Mouse (Mus musculus) erythroblast, adult 5-6 weeks (primary cell): ENCODE results near the gene Izumo1r. TPM values are rescaled to one million over a fixed set of nuclear protein-coding genes. Genes with fewer than 3 reads are reported as not detected.
"Not testable (repeated sequence)": the region's sequence is repeated elsewhere in the genome, so short reads cannot be mapped to it uniquely, and the experiment has no call there.

Source experiments
- ATAC-seq: replicated peaks from 2 replicates; pipeline ENCODE4 v1.8.0; 2016; ENCODE audit warnings: moderate number of reproducible peaks, mild to moderate bottlenecking, moderate TSS enrichment, inconsistent platforms; ENCODE audit not compliant: poor library complexity, low FRiP score, severe bottlenecking
- total RNA-seq, 2 experiments: library from RNA; stranded (forward) in 1 of 2; stranded (reverse) in 1 of 2; fragments of 150-400 nt in 1 of 2; fragments of 200-764, 138-1000 nt in 1 of 2; gene quantifications; 2 replicates each; pipeline versions ENCODE4 v1.2.3 to v1.2.4; 2015 to 2017; ENCODE audit warnings: low replicate concordance in 2 of 2

Gene Izumo1r
- total RNA-seq, 2 experiments from 2014 or later: not detected

DNA sequence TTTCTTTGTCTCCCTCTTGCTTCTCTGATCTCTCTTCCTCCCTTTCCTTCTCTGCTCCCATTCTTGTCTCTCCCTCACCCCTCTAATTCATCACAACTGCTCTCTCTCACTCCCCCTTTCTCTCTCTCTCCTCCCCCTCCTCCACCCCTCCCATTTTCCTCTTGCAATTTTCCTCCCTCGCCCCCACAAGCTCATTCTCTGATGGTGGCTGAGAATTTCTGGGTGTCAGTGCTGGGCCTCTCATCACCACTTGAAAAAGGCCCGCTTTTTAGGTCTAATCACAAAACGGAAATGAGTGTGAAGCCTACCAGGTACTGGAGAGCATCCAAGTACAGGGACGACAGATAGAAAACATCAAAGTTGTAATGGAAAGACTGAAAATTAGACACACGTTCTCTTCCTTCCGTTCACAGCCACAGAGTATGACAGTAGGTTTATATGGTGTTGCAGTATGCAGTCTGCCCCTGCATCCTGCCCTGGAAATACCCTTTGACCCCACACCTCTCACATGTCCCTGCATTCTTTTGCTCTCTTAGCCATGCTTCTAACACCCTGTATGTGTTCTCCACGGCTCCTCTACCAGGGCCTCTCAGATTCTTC, 4.2 kb upstream of the Izumo1r start:
- ATAC-seq: no peak

DNA sequence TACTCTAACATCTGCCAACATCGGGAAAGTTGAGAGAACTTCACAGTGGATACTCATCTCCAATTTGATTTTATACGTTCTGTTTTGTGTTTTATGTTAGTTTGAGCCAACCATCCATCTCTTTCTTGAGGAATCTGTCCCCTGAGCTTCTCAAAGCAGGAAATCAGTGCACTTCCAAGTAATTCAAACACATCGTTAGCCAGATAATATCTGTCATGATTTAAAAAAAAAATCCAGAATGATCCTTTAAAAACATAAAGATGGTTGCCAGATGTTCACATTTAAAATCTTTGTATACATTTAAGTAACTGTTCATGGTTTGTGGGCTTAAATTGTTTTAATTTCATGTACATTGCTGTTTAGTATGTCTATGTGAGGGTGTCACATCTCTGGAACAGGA, 2.2 kb upstream of the Izumo1r start:
- no peak for ATAC-seq

DNA sequence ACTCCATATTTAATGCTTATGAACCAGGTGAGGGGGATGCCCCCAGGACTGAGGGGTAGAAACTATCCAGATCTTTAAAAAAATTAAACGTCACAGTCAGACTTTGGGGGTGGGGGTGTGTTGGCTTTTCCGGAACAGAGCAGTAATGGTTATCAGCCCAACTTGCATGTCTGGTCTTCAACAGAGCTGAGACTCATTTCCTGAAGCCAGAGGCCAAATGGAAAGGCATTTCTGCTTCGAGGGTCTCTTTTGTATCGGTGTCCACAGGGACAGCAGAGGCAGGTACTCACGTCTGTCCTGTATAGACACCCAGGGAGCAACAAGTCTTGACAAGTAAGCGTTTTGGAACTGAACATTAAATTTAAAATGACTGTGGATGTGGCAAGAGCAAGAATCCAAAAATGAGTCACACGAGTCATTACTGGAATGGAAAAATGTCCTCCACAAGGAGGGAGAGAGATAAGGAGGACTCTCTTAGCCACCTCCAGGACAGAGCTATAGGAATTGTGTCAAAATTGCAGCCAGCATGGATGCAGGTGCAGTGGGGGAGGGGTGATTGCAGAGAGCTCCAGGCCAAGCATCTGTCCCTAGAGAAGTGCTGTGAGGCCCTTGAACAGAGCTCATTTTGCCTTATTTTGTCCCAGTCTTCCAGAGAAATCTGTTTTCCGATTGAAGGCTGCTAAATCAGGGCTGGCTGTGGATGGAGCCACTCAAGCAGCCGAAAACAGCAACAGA, 1.2 kb upstream of the Izumo1r start:
- no peak for ATAC-seq

DNA sequence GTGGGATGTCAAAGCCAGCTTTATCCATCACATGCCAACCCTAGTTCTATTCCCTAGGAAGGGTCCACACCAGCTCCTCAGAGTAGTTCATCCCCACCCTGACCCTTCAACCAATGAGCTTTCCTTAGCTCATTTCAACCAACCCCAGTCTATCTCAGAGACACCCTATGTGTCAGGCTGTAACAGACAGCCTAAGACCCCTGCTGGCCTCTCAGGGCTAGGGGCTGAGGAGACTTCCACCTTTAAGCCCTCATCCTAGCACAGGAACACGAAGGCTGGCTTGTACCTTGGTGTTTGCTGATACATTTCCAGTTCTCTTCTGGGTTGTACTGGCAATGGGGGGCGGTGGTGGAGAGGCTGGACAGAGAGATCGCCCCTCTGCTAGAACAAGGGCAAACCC, 743 bp downstream of the Izumo1r start:
- ATAC-seq: no peak

DNA sequence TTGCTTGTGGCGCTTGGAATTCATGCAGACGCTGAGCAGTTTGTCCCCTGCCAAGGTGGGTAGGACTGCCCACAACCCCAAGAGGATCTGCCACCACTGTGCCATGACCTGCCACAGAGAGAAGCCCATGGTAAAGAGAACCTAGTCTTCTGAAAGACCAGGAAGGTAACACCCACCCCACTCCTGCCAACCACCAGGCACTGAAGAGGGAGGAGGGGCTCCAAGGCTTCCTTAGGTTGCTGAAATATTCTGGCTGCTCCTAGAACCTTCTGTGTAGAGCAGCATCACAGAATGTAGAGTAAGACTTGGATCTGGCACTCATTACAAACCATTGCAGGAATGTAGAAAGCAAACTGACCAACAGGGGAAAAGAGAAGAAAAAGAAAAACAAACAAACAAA, 1.3 kb downstream of the Izumo1r start:
- ATAC-seq: no peak

DNA sequence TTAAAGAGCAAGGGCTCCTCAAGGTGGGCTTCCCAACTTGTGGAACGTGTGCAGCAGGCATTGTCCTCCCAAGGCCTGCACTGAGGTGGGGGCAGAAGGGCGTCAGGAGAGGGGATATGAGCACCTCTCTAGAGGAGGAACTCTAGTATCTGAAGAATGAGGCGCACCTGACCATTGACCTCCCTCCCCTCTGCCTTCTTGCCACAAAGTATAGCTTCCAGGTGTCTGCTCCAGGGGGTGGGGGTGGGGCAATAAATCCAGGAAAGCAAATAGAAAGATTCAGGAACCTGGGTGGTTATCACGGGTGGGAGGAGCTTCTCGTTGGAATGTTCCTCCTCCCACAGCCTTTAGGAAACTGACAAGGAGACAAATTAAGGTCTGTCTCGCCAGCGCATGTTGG, 2.0 kb downstream of the Izumo1r start:
- ATAC-seq: no peak

DNA sequence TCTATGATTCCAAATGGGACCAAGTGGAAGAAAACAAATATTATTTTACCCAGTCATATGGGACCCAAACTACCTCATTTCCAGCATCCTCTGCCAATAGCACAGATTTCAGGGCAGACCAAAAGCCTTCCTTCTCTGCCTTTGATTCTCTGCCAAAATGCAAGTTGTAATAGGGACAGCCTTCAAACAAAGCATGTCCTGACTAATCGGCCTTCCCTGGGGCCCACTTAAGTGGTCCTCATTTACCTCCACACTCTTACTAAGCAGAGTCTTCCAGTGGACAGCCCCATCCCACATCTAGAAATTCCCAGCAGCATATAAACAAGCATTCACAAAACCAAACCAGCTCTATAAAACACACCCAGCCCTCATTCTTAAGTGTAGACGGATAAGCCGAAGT, 6.6 kb downstream of the Izumo1r start:
- no peak for ATAC-seq

DNA sequence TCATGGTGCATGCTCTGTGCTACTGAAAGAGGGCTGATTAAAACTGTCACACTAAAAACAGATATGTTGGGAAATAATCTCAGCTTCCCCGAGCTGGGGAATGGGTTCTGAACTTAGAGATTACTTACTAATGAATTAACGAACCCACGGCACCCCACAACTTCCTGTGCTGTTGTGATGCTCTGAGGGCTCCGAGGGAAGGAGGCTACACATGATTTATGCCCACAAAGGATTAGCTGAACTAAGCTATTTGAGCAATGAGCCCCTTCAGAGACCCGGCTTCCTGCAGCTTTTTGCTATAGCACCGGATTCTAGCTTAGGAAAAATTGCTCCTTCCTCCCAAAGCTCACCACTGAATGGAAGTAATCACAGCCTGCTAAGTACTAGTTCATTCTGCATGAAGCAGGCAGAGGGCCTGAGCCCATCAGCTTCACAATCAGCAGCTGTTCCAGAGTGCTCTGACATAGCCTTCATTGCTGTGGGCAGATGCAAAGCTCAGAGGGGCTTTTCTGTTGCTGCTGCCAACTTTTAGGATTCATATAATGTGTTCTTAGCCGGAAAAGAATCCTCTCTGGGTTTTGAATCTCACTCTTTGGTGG, 8.4 kb downstream of the Izumo1r start:
- no peak for ATAC-seq

DNA sequence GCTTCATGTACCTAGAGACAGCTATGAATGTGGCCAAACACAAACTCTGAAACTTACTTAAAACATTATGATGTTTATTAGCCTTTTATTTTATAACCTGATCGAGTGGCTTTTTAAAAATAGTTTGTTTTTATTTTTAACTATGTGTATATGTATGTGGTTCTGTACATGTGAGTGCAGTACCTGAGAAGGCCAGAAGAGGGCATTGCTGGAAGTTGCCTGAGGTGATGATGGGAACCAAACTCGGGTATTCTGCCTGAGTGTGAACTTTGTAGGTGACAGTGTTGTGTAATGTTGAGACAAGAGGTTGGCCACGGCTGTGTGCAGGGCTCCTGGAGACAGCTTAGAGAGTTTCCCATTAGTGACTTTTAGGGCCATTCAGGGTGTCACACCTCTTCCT, 9.1 kb downstream of the Izumo1r start:
- no peak for ATAC-seq

DNA sequence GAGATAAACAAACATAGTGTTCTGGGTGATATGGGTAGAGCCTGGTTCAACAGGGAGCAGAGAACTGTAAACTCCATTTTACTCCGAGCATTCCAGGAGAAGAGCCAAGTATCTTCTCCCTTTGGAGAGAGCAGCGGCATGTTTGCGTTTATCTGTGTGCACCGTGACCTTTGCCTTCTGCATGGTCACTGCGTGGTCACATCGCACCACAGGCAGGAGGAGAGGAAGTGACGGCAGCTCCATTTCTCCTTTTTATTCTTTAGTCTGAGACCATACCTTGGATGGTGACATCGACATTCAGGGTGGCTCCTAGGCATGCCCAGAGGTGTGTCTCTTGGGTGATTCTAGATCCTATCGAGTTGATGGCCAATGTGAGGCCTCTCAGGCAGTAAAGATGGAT, 10.4 kb downstream of the Izumo1r start:
- ATAC-seq: no peak

DNA sequence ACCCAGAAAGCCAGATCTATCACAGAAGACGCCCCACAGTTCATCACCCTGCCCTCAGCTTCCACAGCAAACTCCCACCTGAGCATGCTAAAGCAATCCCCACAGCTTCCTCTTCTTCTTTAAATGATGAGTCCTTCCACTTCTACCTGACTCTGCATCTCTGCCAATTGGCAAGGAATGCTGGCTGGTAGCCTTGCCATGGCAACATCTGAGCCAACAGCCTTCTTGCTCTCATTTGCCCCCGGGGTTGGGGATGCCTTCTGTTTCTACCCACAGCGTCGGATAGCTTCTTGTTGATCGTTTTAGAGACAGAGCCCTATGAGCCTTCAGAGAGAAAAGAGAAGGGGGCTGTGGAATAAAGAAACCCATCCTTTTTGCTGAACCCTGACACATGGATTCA, 11.9 kb downstream of the Izumo1r start:
- no peak for ATAC-seq

DNA sequence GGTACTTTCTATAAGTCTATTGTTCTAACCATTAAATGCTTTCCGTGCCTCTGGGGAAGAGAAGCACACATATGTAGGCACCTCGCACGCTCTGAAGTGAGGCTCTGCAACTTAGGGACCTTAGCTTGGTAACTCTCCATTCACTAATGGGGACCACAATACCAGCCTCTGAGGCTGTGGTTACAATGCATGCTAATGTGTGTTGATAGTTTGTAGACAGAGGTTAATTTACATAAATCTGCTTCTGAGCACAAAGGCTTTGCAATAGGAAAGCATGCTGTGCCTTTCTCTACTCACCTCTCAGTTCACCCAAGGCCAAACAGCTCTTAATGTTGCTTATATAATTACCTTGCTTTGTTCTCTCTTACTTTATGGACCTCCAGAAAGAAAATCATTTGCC, 13.1 kb downstream of the Izumo1r start:
- ATAC-seq: no peak

DNA sequence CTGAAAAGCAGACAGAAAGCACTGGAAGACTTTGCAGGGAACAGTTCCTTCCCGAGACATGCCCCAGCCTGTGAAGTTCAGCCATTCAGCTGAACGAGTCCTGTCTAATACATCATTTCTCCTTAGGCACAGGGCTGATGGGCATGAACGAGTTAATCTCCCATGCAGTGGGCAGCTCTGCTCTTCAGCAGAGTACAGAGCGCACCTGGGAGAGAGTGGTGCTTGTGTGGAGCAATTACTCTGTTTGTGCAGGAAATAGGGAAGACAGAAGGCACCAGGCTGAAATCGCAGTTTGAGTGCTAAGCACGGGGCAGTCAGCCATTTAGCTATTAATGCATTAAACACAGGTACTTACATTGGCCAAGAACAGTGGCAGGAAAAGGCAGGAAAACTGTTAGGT, 15.1 kb downstream of the Izumo1r start:
- no peak for ATAC-seq

DNA sequence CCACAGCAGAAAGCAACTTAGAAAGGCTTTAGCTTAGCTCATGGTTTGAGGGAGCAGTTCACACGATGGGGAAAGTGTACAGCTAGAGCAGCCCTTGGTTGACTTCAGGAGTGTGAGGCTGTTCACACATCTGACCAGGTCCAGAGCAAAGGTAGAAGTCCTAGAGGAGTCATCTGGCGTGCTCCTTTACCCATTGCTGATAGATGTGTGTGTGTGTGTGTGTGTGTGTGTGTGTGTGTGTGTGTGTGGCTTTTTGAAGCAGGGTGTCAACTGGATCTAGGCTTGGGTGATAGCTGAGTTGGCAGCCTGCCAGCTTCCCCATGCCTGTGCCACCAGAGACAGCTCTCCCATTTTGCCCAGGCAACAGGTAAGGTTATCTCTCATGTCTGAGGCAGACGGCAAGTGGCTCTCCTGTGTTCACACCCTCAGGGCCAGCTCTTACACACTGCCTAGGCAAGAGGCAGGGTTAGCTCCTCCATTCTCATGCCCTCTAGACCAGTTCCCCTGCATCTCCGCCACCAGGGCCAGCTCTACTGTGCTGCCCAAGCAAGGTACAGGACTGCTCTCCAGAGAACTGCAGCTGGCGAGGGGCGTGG, 15.9 kb downstream of the Izumo1r start:
- 0 out of 2 replicates have a peak, but pooled peaks have one; percentile 20 for ATAC-seq

DNA sequence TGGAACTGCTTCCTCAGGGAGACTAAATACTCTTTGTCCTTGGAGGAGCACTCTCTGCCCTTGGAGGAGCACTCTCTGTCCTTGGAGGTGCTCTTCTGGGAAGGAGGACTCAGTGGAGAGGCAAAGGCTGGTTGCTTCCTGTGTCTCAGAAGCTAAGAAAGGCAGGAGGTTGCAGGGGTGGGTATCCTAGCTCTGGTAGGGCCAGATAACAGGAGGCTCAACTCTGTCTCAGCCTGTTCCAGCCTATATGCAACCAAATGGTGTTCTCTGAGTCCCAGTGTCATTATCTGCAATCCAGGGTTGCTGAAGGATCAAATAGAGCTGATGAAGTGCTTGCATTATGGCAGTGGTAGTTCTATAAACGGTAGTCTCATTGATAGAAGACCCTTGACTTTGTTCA, 17.8 kb downstream of the Izumo1r start:
- ATAC-seq: no peak

DNA sequence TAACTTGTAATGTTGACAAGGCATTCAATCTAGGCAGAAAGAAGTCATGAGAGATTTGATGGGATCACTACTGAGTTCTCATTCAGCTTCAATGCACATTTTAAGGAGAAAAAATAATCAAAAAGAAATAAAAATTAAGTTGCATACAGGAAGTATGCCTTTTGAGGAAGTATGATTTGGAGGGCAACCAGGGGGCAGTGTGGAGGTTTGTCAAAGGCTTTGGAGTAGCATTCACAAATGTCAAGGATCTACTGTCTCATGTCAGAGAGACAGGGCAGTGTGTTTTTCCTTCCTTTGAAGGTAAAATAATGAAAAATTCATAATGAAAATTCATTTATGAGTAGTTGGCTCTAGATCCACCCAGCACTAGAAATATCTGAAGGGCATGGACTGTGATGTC, 18.6 kb downstream of the Izumo1r start:
- no peak for ATAC-seq

DNA sequence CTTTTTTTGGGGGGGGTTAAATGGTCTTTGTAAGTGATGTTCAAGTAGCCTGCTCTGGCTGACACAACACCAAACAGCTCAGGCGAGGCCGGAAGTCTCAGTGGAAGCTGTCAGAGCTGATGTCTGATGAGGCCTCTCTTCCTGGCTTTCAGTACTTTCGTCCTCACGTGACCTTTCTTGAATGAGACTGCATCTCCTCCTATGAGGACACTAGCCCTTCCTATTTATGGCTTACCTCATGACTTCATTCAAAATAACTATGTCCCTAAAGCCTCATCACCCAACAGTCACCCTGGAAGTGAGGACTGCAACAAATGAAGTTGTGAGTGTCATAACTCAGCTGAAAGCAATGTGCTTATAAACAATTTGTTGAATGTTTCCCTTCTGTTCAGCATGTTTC, 19.1 kb downstream of the Izumo1r start:
- no peak for ATAC-seq

DNA sequence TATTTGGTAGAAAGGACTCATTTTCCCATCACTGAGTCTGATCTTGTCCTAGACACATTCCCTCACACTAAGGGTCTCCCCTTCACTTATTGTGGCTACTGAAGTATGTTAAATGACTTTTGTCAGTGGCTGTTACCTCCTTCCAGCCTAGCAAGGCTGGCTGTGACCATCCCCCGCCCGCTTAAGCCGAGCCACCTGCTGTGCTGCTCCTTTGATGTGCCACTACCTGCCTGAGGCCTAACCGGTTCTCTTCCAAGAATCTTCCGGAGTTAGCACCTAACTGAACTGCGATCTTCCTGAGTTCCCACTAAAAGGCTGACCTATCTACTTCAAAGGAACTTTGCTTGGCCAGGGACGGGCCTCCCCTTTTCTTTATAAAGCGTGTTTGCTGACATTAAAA, 27.2 kb downstream of the Izumo1r start:
- ATAC-seq: not testable (repeated sequence)

DNA sequence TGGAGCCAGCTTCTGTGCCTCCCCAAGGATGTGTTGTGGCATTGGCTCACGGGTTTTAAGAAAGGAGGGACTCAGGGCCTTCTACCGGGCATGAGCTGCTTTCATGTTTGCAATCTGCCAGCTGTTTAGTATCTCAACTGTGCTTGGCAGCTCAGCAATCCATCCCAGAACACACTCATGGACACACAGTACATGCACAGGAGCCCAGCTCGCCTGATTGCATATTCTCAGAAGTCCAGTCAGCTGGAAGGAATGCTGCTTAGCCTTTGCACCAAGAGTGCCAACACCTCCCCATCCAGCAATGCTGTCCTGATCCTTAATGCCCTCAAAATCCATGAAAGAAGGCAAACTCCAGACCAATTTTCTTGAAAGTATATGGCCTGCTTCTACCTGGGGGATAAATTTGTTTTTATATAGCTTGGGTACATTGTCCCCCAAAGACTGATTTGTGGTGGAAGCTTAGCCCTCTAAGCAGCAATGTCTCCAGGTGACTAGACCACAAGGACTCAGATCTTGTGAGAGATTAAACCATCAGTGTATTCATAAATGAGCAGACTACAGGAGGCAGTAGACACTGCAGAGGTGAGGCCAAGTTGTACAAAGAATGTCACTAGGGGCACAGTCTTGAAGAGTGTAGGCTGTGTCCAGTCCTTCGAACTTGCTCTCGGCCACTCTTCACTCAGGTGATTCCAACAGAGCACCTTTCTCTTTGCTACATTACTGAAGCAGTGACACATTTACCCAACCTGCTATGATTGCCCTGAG, 27.8 kb downstream of the Izumo1r start:
- no peak for ATAC-seq

DNA sequence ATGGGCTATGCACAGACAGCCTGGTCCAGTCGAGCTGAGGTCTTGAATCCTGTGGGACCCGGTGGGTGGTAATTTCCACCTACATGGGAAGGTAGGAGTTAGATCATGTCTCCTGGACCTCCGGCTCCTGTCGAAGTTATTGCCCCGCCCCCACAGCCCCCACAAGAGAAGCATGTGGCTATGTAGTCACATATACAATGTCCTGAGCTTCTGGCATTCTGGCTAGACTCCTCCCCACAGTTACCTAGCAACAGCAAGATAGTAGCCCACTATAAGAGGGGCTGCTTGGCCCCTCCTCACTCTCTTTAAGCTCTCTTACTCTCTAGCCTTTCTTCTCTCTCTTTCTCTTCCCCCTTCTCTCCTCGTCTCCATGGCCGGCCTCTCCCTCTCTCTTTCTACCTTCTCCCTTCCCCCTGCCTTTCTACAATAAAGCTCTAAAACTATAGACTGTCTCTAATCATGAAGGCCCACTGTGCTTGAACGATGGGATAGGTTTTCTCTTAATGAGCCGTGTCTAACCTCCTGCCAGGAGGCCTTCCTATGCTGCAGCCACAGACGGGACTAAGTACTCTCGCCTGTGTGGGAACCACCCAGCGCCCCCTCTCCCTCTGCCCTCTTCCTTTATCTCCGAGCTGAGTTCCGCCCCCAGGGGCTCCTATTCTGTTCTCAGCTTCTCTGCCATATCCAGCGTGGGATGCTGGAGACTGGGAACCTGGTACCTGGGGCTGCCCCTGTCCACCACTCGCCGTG, 31.4 kb downstream of the Izumo1r start:
- ATAC-seq: no peak
